Mouse (Mus musculus) heart, postnatal 0 days (tissue): Measurements from ENCODE around the gene Pid1. TPM values are rescaled to one million over a fixed set of nuclear protein-coding genes. Genes with fewer than 3 reads are reported as not detected.
A peak's percentile ranks its signal among the peaks of the same experiment; 100 is the strongest.

Source experiments
- ATAC-seq: fragments of 200-750 bp; cut with Nextera tagmentation; 2 replicates; pipeline ENCODE4 v1.8.0; 2017; ENCODE audit warnings: low read depth, moderate number of reproducible peaks, moderate library complexity; ENCODE audit not compliant: insufficient read depth
- DNase-seq: peaks from one replicate; pipeline ENCODE4 v3.0.0-alpha.2; 2016; ENCODE audit warnings: low spot score
- H3K27ac ChIP-seq: fragments of 300-500 bp; sonication (generic); 2 replicates; pipeline ENCODE4 v1.5.1; 2014; ENCODE audit warnings: low read depth, mild to moderate bottlenecking
- H3K27me3 ChIP-seq: fragments of 300-500 bp; sonication (generic); 2 replicates; pipeline ENCODE4 v1.6.1; 2014; ENCODE audit warnings: low read length, mixed read lengths; ENCODE audit not compliant: control insufficient read depth, insufficient read depth
- H3K36me3 ChIP-seq: fragments of 300-500 bp; sonication (generic); replicated peaks from 2 replicates; pipeline ENCODE4 v1.6.1; 2014; ENCODE audit warnings: low read length, mixed read lengths; ENCODE audit not compliant: control insufficient read depth, insufficient read depth
- H3K4me1 ChIP-seq: fragments of 300-500 bp; sonication (generic); 2 replicates; pipeline ENCODE4 v1.6.1; 2014; ENCODE audit warnings: antibody characterized with exemption; ENCODE audit not compliant: control insufficient read depth, insufficient read depth
- H3K4me2 ChIP-seq: fragments of 300-500 bp; sonication (generic); 2 replicates; pipeline ENCODE4 v1.6.1; 2014; ENCODE audit warnings: low read depth, mild to moderate bottlenecking, low read length, moderate library complexity
- H3K4me3 ChIP-seq: fragments of 300-500 bp; sonication (generic); 2 replicates; pipeline ENCODE4 v1.5.1; 2014; ENCODE audit warnings: low read depth, low read length
- H3K9ac ChIP-seq: fragments of 300-500 bp; sonication (generic); replicated peaks from 2 replicates; pipeline ENCODE4 v1.6.1; 2014; ENCODE audit warnings: low read depth, low read length, mixed read lengths
- H3K9me3 ChIP-seq: fragments of 300-500 bp; sonication (generic); replicated peaks from 2 replicates; pipeline ENCODE4 v1.6.1; 2016; ENCODE audit warnings: low read length; ENCODE audit not compliant: control insufficient read depth
- CTCF ChIP-seq: IDR thresholded peaks from 2 replicates; pipeline ENCODE4 v1.5.1; 2016; ENCODE audit warnings: antibody characterized with exemption, control low read depth, low read depth
- EP300 ChIP-seq: IDR thresholded peaks from 2 replicates; pipeline ENCODE4 v1.6.1; 2016; ENCODE audit warnings: antibody characterized with exemption, low read depth
- WGBS: fragments of 180-500 bp; shearing (Covaris S2); extraction: QIAGEN DNeasy Blood & Tissue Kit; methylation state at CpG from one replicate; pipeline ENCODE4 v1.1.7; 2014; 5-methylcytosine and 5-hydroxymethylcytosine counted together
- polyA plus RNA-seq: library from polyadenylated mRNA; unstranded; fragments of >200 nt; fragmentation: Nextera tagmentation; extraction: Ambion mirVana; gene quantifications from 2 replicates; pipeline ENCODE4 v1.2.1, GENCODE M21; 2015
- total RNA-seq: library from RNA; depleted of rRNA; stranded (reverse); fragments of >200 nt; gene quantifications from 2 replicates; pipeline ENCODE4 v1.2.3, GENCODE M21; 2014; ENCODE audit warnings: low replicate concordance

Gene Pid1
- total and polyA plus RNA-seq, 2 experiments from 2014 or later, result 4.0 to 6.6 TPM

DNA sequence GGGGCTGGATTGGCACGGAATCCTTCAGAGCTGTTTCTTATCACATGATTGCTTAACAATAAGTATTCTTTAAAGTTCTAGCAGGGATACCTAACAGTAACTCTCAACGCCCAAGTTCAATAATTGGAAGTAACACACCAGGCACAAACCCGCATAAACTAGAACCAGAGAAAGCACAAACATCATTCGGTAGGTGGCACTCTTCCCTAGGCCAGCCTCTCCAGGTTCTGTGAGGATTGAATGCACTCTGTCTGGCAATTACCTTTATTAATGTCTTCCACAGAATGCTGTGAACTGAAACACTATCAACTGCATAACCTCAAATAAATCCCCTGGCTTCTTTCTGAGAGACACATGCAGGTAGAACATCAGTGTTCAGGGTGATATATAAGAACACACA is 235.5 kb downstream of the Pid1 start:
- H3K4me3 ChIP-seq, result no peak overlapping the region
- ATAC-seq, result no peak
- H3K27ac ChIP-seq, result no peak overlapping the region
- no peaks in the 10 kb centered on the region for H3K27me3 ChIP-seq
- H3K9ac ChIP-seq, result no peak overlapping the region
- no peaks in the 10 kb centered on the region for H3K9me3 ChIP-seq
- WGBS, result 45% methylated on average over 4 of the region's 4 CpGs
- DNase-seq, result no peak
- no peaks in the 10 kb centered on the region for H3K36me3 ChIP-seq
- no peaks in the 10 kb centered on the region for H3K4me1 ChIP-seq
- TF ChIP-seq CTCF (peak; percentile 44), EP300 (no peak)
- no peak overlapping the region for H3K4me2 ChIP-seq

DNA sequence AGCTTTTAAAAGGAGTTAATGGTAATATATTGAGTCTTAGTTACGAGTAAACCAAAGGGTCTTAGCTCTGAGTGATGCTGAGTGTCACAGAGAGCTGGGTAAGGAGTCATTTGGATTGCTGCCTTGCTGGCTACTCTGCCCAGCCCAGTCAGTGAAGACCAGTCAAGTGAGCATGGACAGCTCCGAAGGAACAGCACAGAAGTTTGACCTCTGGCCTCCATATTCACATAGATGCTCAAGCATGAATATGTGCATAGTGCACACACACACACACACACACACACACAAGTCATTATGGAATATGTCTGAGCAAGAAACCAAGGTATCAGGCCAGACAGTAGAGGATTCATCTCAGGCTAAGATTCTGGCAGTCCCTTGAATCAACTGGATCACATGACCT is 244.7 kb downstream of the Pid1 start:
- Histone ChIP-seq H3K36me3 (no peaks in the 10 kb centered on the region), H3K9ac (no peak overlapping the region), H3K4me1 (no peaks in the 10 kb centered on the region), H3K4me3 (no peak overlapping the region), H3K27me3 (no peaks in the 10 kb centered on the region), H3K4me2 (no peak overlapping the region), H3K27ac (no peak overlapping the region), H3K9me3 (no peaks in the 10 kb centered on the region)
- TF ChIP-seq CTCF (no peak), EP300 (no peak)
- DNase-seq (no peak), ATAC-seq (no peak)
- 69% methylated on average over 2 of the region's 2 CpGs for WGBS

DNA sequence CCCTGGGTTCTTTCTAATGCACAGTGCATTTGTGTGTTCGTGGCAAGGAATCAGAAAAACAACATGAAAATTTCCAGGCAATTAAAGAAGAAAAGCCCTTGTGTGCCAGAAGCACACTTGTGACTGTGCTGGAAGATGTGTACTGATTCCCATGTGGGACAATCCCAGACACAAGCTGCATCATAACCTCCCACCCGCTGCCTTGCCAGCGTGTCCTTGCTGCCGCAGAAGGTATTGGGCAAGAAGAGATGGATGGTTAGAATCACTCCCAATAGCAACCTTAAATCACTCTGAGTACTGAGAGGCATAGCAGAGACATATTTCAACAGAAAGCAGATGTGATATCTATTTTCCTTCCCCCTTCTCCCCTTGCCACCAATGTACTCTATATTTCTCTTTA is 257.2 kb downstream of the Pid1 start:
- DNase-seq (no peak), ATAC-seq (no peak)
- no peaks in the 10 kb centered on the region for H3K36me3 ChIP-seq
- no peaks in the 10 kb centered on the region for H3K4me1 ChIP-seq
- no peak for TF ChIP-seq CTCF
- no peak for TF ChIP-seq EP300
- no peak overlapping the region for H3K9ac ChIP-seq
- H3K4me3 ChIP-seq, result no peak overlapping the region
- no peaks in the 10 kb centered on the region for H3K27me3 ChIP-seq
- no peak overlapping the region for H3K27ac ChIP-seq
- no peak overlapping the region for H3K4me2 ChIP-seq
- 79% methylated on average over 4 of the region's 4 CpGs for WGBS
- no peaks in the 10 kb centered on the region for H3K9me3 ChIP-seq

DNA sequence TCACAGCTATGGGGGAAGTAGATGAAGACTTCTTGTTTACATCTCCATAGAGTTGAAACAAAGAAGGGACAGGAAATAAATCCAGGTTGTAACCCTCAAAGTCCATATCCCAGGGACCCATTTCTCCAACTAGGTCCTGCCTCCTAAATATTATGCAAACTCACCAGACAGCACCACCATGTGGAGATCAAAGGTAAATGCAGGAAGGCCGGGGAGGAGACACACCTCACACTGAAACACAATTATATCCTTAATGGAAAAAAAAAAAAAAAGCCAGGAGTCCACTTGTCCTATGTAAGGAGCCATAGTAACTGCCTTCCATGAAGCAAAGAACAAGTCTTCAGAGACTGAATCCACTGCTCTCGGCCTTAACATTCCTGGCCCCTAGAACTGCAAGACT is 261.9 kb downstream of the Pid1 start:
- no peak for DNase-seq

DNA sequence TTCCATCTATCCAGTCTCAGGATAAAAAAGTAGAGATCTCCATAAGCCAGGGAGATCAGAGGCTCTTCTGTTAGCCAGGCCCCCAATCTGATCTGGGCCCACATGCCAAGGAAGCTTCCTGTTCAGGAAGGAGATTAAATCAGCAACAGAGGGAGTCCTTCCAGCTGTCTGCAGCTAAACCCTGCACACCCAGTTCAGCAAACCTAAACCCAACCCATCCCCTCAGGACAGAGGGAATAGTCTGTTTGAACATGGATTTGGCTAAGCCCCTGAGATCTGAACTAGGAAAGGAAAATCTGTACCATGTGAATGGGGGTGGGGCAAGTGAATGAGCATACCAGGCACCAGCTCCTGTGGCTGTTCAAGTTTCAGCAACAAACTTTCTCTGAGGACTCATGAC is 266.6 kb downstream of the Pid1 start:
- Histone ChIP-seq H3K4me3 (no peak overlapping the region), H3K4me2 (no peak overlapping the region), H3K36me3 (no peaks in the 10 kb centered on the region), H3K9me3 (no peaks in the 10 kb centered on the region; the same call in 1 of the 2 replicates), H3K4me1 (no peaks in the 10 kb centered on the region), H3K27ac (no peak overlapping the region), H3K27me3 (no peaks in the 10 kb centered on the region), H3K9ac (no peak overlapping the region)
- ATAC-seq (no peak), DNase-seq (no peak)
- TF ChIP-seq EP300, result no peak
- no peak for TF ChIP-seq CTCF

More for the DNA sequence above, 261.9 kb downstream of the Pid1 start:
- ATAC-seq, result no peak
- Histone ChIP-seq H3K4me2 (no peak overlapping the region), H3K27me3 (no peaks in the 10 kb centered on the region), H3K9me3 (no peaks in the 10 kb centered on the region; the same call in 1 of the 2 replicates), H3K4me1 (no peaks in the 10 kb centered on the region), H3K27ac (no peak overlapping the region), H3K9ac (no peak overlapping the region), H3K4me3 (no peak overlapping the region), H3K36me3 (no peaks in the 10 kb centered on the region)
- TF ChIP-seq CTCF, result peak; percentile 30
- TF ChIP-seq EP300, result no peak
- WGBS, result 73% methylated on average over 2 of the region's 2 CpGs

DNA sequence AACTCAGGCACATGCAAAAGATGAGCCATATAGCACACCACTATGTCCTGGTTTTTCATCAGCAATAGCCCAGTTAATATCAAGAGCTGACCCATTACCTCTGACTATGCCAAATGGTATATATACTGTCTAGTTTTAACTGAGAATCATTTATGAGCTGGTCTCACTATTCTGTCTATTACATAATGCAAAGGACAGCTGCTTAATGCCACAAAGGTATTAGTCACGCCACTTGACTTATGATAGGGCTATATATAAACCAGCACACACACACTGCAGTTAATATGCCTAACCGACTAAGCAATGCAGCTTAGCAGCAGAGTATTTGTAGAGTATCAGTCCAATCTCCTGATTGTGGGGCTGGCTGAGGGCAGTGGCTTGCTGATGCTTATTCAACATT is 270.7 kb downstream of the Pid1 start:
- no peak overlapping the region for H3K27ac ChIP-seq
- no peaks in the 10 kb centered on the region for H3K9me3 ChIP-seq
- DNase-seq (no peak), ATAC-seq (no peak)
- H3K9ac ChIP-seq, result no peak overlapping the region
- no peaks in the 10 kb centered on the region for H3K4me1 ChIP-seq
- H3K4me2 ChIP-seq, result no peak overlapping the region
- TF ChIP-seq CTCF (no peak), EP300 (no peak)
- 42% methylated on average over 2 of the region's 2 CpGs for WGBS
- no peaks in the 10 kb centered on the region for H3K27me3 ChIP-seq
- no peak overlapping the region for H3K4me3 ChIP-seq
- H3K36me3 ChIP-seq, result no peaks in the 10 kb centered on the region
